Mouse (Mus musculus): ENCODE measurements around the gene Otulin. TPM values are rescaled to one million over a fixed set of nuclear protein-coding genes. Genes with fewer than 3 reads are reported as not detected.

The Otulin gene
- total and polyA plus RNA-seq, 2 experiments, result 29.7 to 58.0 TPM

DNA sequence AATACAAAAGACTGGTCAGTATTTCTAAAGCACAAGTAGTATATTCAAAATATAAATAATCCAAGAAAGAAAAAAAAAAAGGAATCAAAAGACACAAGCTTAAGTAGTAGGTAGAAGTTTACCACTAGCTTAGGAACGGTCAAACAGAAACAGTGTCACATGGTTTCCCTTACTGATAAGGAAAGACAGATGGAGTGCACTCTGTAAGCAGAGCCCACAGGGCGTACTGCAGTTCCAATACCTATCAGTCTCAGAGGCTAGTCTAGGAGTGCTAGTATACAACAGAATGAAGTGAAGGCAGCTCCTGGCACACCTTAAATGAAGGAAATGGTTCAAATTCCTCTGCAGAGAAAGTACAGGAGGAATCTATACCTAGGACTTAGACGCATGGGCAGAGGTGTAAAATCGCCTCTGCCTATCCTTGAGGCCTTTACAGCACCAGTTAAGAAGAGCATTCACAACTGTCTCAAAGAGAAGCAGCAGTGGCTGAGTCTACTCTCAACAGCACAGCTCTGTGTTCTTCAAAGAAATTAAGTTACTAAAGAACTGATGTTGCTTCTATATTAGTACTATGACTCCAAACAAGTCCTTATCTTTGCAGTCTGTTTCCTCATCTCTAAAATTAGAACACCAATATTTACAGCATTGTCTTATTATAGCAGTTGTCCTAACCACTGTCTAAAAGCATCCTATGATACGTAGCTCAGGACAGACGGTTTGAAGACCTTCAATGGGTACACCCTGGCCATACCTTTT lies 11.5 kb downstream of the Otulin start:
- H3K9ac ChIP-seq (ENCODE audit: low read depth, low read length), result no peak overlapping the region
- TF ChIP-seq POLR2A (IDR thresholded peaks at IDR 0.05; ENCODE audit: extremely low read depth, insufficient read depth, low read length) (no peak), CTCF (IDR thresholded peaks at IDR 0.05; ENCODE audit: low read depth, low read length) (no peak)
- no peak for DNase-seq (ENCODE audit: extremely low read depth, low read depth, low spot score)
- no peak overlapping the region; the same call in 1 of the 2 replicates for H3K27ac ChIP-seq (replicated peaks; ENCODE audit: insufficient read depth, low read depth, low read length)
- H3K27me3 ChIP-seq (ENCODE audit: control insufficient read depth, insufficient read depth, low read length), result no peaks in the 10 kb centered on the region
- peaks cover 21% of the 10 kb centered on the region; the same call in 1 of the 2 replicates for H3K79me2 ChIP-seq (ENCODE audit: control insufficient read depth, insufficient read depth, low read length)
- peaks cover 32% of the 10 kb centered on the region for H3K4me1 ChIP-seq (ENCODE audit: control insufficient read depth, insufficient read depth, low read length)
- no peak overlapping the region for H3K4me3 ChIP-seq (ENCODE audit: insufficient read depth, low read depth, low read length)
- 56% methylated on average over 6 of the region's 6 CpGs for WGBS
- peaks cover 55% of the 10 kb centered on the region for H3K36me3 ChIP-seq (ENCODE audit: control insufficient read depth, insufficient read depth, low read length)

DNA sequence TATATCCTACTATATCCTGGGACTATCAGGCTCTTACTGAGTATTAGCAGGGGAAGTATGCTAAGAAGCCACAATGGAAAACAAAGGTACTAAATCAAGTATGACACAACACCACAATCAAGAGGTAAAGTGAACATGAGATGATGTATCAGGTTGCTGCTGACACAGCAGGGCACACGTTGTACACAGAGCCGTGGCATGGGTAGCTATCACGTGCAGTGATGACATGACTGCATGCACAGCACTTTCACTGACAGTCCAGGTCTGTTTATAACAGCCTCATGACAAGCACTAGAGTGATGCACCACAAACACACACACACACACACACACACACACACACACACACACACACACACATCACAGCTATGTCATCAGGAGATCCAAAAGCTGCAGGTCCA lies 13.3 kb downstream of the Otulin start:
- Histone ChIP-seq H3K4me3 (ENCODE audit: insufficient read depth, low read depth, low read length) (no peak overlapping the region), H3K27me3 (ENCODE audit: control insufficient read depth, insufficient read depth, low read length) (no peaks in the 10 kb centered on the region), H3K9ac (ENCODE audit: low read depth, low read length) (no peak overlapping the region), H3K79me2 (ENCODE audit: control insufficient read depth, insufficient read depth, low read length) (peaks cover 14% of the 10 kb centered on the region; the same call in 1 of the 2 replicates), H3K4me1 (ENCODE audit: control insufficient read depth, insufficient read depth, low read length) (peaks cover 30% of the 10 kb centered on the region), H3K27ac (replicated peaks; ENCODE audit: insufficient read depth, low read depth, low read length) (no peak overlapping the region), H3K36me3 (ENCODE audit: control insufficient read depth, insufficient read depth, low read length) (peaks cover 50% of the 10 kb centered on the region)
- TF ChIP-seq POLR2A (IDR thresholded peaks at IDR 0.05; ENCODE audit: extremely low read depth, insufficient read depth, low read length) (no peak), CTCF (IDR thresholded peaks at IDR 0.05; ENCODE audit: low read depth, low read length) (no peak)
- peak; percentile 53 for DNase-seq (ENCODE audit: extremely low read depth, low read depth, low spot score)
- WGBS, result 54% methylated on average over 3 of the region's 3 CpGs

DNA sequence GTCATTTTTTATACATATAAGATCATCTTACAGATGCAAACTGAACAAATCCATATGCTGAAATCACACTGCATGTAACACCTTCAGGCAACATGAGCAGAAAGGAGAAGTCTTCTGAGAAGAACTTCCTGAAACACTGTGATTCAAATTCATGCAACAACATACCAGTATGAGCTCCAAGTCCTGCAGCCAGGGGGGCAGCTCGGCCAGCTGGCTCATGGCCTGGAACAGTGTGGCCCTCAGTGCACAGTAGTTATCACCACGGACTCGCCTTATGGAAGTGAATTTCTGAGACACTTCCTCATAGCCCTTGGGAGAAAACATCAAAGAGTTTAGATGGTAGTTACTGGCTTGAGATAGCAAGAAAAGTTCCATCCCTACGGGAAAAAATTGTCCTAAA lies 14.3 kb downstream of the Otulin start:
- TF ChIP-seq CTCF (IDR thresholded peaks at IDR 0.05; ENCODE audit: low read depth, low read length), result peak; percentile 33
- no peak for TF ChIP-seq POLR2A (IDR thresholded peaks at IDR 0.05; ENCODE audit: extremely low read depth, insufficient read depth, low read length)
- Histone ChIP-seq H3K9ac (ENCODE audit: low read depth, low read length) (no peak overlapping the region), H3K4me3 (ENCODE audit: insufficient read depth, low read depth, low read length) (no peak overlapping the region), H3K36me3 (ENCODE audit: control insufficient read depth, insufficient read depth, low read length) (peaks cover 54% of the 10 kb centered on the region), H3K27me3 (ENCODE audit: control insufficient read depth, insufficient read depth, low read length) (no peaks in the 10 kb centered on the region), H3K4me1 (ENCODE audit: control insufficient read depth, insufficient read depth, low read length) (peaks cover 26% of the 10 kb centered on the region), H3K79me2 (ENCODE audit: control insufficient read depth, insufficient read depth, low read length) (peaks cover 16% of the 10 kb centered on the region; the same call in 1 of the 2 replicates), H3K27ac (replicated peaks; ENCODE audit: insufficient read depth, low read depth, low read length) (no peak overlapping the region)
- DNase-seq (ENCODE audit: extremely low read depth, low read depth, low spot score), result peak; percentile 53
- WGBS, result 7% methylated on average over 4 of the region's 4 CpGs

DNA sequence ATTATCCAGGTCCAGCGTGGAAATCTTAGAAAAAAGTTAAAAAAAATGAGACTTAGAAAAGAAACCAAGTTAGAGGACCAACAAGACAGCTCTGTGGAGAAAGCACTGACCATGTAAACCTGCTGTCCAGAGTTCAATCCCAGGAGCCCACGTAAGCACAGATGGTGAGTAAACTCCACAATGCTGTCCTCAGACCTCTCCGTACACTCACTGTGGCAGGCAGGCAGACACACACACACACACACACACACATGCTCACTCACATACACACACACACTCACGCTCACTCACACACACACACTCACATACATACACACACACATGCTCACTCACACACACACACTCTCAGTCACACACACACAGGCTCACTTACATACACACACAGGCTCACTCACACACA lies 17.2 kb downstream of the Otulin start:
- peak; percentile 71 for DNase-seq (ENCODE audit: extremely low read depth, low read depth, low spot score)
- peaks cover 20% of the 10 kb centered on the region; the same call in 1 of the 2 replicates for H3K79me2 ChIP-seq (ENCODE audit: control insufficient read depth, insufficient read depth, low read length)
- peaks cover 64% of the 10 kb centered on the region for H3K36me3 ChIP-seq (ENCODE audit: control insufficient read depth, insufficient read depth, low read length)
- no peak overlapping the region for H3K4me3 ChIP-seq (ENCODE audit: insufficient read depth, low read depth, low read length)
- TF ChIP-seq CTCF (IDR thresholded peaks at IDR 0.05; ENCODE audit: low read depth, low read length) (no peak), POLR2A (IDR thresholded peaks at IDR 0.05; ENCODE audit: extremely low read depth, insufficient read depth, low read length) (no peak)
- no peak overlapping the region for H3K9ac ChIP-seq (ENCODE audit: low read depth, low read length)
- 39% methylated on average over 4 of the region's 4 CpGs for WGBS
- H3K4me1 ChIP-seq (ENCODE audit: control insufficient read depth, insufficient read depth, low read length), result peaks cover 11% of the 10 kb centered on the region
- peak overlapping the region; percentile 27; the same call in 1 of the 2 replicates for H3K27ac ChIP-seq (replicated peaks; ENCODE audit: insufficient read depth, low read depth, low read length)
- H3K27me3 ChIP-seq (ENCODE audit: control insufficient read depth, insufficient read depth, low read length), result no peaks in the 10 kb centered on the region

DNA sequence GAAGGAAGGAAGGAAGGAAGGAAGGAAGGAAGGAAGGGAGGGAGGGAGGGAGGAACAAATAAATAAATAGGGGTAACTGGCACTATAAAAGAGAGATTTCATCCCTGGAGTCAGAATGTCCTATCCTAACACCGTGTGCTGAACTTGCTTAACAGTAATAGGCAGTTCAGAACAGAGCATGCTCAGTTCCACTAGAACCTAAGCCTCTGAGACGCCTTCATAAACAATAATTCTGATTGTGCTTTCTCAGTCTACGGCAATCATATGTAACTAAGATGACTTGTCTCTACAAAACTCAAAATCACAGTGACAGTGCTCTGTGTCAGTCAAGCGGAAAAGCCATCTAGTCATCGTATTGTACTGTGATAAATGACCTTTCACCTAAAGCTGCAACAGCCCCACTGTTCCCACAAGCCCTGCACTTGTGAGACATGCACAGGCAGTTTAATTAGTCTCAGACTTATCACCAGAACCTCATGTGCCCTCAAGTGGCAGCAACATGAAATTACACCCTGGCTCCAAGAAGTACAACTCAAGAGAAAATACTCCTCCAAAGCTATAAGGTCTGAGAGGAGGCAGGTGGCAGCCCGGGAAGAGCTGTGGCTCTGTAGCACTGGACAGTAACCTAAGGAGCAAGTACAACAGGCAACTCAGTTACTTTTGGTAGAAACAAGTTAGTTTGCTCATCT lies 17.8 kb downstream of the Otulin start:
- Histone ChIP-seq H3K27me3 (ENCODE audit: control insufficient read depth, insufficient read depth, low read length) (no peaks in the 10 kb centered on the region), H3K4me1 (ENCODE audit: control insufficient read depth, insufficient read depth, low read length) (peaks cover 11% of the 10 kb centered on the region), H3K4me3 (ENCODE audit: insufficient read depth, low read depth, low read length) (no peak overlapping the region), H3K27ac (replicated peaks; ENCODE audit: insufficient read depth, low read depth, low read length) (peak overlapping the region; percentile 27; the same call in 1 of the 2 replicates), H3K9ac (ENCODE audit: low read depth, low read length) (no peak overlapping the region), H3K36me3 (ENCODE audit: control insufficient read depth, insufficient read depth, low read length) (peaks cover 63% of the 10 kb centered on the region), H3K79me2 (ENCODE audit: control insufficient read depth, insufficient read depth, low read length) (peaks cover 20% of the 10 kb centered on the region; the same call in 1 of the 2 replicates)
- WGBS, result 43% methylated on average over 6 of the region's 6 CpGs
- peak; percentile 72 for DNase-seq (ENCODE audit: extremely low read depth, low read depth, low spot score)
- TF ChIP-seq CTCF (IDR thresholded peaks at IDR 0.05; ENCODE audit: low read depth, low read length) (peak; percentile 44), POLR2A (IDR thresholded peaks at IDR 0.05; ENCODE audit: extremely low read depth, insufficient read depth, low read length) (no peak)

Measured in liver, adult 2 months (tissue).